Mouse (Mus musculus): ENCODE measurements around the gene Mrps18c. TPM values are rescaled to one million over a fixed set of nuclear protein-coding genes. Genes with fewer than 3 reads are reported as not detected.

Mrps18c gene
- polyA plus RNA-seq, 1 experiment from 2014 or later: 128 TPM

Other genes with a start within 250 kb of the Mrps18c start
- 5.7 and 5.8 TPM in 2 replicates for gene Plac8, start 226.4 kb upstream of the Mrps18c start, polyA plus RNA-seq (2015; fragmentation: Nextera tagmentation; extraction: Ambion mirVana)
- 60.5 and 67.9 TPM in 2 replicates for gene Coq2, start 123.5 kb upstream of the Mrps18c start, polyA plus RNA-seq (2015; fragmentation: Nextera tagmentation; extraction: Ambion mirVana)
- gene Hpse, start 78.9 kb upstream of the Mrps18c start, polyA plus RNA-seq (2015; fragmentation: Nextera tagmentation; extraction: Ambion mirVana): 1.2 and 1.4 TPM in 2 replicates
- 9.3 and 10.5 TPM in 2 replicates for gene Helq, start within 50 bp of the Mrps18c start, polyA plus RNA-seq (2015; fragmentation: Nextera tagmentation; extraction: Ambion mirVana)
- 26.0 and 31.8 TPM in 2 replicates for gene Abraxas1, start 22.3 kb downstream of the Mrps18c start, polyA plus RNA-seq (2015; fragmentation: Nextera tagmentation; extraction: Ambion mirVana)
- gene Gpat3, start 47.1 kb downstream of the Mrps18c start, polyA plus RNA-seq (2015; fragmentation: Nextera tagmentation; extraction: Ambion mirVana): 9.0 and 13.5 TPM in 2 replicates

Data from heart, embryonic 13.5 days (tissue).